Mouse (Mus musculus): ENCODE data around the gene Axin2. TPM values are rescaled to one million over a fixed set of nuclear protein-coding genes. Genes with fewer than 3 reads are reported as not detected.

The Axin2 gene
- polyA plus RNA-seq, 1 experiment from 2014 or later, result 0.47 TPM

DNA sequence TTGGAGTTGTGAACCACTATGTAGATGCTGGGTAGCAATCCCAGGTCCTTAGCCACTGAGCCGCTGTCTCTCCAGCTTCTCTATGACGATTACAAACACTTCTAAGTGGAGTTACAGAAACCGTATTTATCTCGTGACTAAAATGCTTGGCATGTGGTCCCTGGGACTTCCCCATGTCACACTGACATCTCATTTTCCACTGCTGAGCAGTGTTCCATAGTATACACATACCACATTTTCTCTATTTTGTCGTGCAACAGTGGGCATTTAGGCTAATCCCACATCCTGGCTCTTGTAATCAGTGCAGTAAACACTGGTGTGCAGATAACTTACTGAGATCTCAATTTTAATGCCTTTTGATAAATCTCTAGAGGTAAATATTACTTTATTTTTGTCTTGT is 32.2 kb downstream of the Axin2 start:
- 60% methylated on average over 5 of the region's 5 CpGs for WGBS (ENCODE audit: insufficient replicate concordance)

DNA sequence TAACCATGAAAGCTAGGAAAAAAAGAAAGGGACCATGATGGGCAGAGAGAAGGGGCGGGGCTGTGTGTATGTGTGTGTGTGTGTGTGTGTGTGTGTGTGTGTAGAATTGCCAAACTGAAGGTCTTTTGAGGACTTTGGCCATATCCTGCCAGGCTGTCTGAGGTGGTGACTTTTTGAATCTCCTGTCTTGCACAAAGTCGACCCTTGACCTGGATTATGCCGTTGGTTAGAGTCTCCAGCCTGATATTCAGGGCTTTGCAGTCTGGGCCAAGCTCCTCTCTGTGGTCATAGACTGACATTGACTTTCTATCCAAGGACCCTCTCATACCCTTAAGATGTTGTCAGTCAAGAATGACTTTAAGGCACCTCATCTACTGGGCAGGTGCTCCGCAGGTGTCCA is 35.8 kb downstream of the Axin2 start:
- no peak for DNase-seq
- H3K9me3 ChIP-seq (ENCODE audit: low read length), result no peaks in the 10 kb centered on the region
- H3K9ac ChIP-seq (replicated peaks), result no peak overlapping the region
- no peak overlapping the region for H3K4me2 ChIP-seq (ENCODE audit: low read depth, low read length)
- TF ChIP-seq CTCF (IDR thresholded peaks at IDR 0.05; ENCODE audit: low read depth), result no peak
- TF ChIP-seq EP300 (IDR thresholded peaks at IDR 0.05; ENCODE audit: low read depth), result no peak
- no peak overlapping the region for H3K27ac ChIP-seq (ENCODE audit: low read depth)
- H3K36me3 ChIP-seq (replicated peaks; ENCODE audit: insufficient read depth, low read length), result no peaks in the 10 kb centered on the region
- WGBS (ENCODE audit: insufficient replicate concordance), result 76% methylated on average over 4 of the region's 4 CpGs
- H3K27me3 ChIP-seq (ENCODE audit: insufficient read depth, low read length), result no peaks in the 10 kb centered on the region
- peak; percentile 49; the same call in 1 of the 2 replicates for ATAC-seq
- H3K4me1 ChIP-seq (ENCODE audit: insufficient read depth), result no peaks in the 10 kb centered on the region
- no peak overlapping the region for H3K4me3 ChIP-seq (ENCODE audit: low read depth, low read length)

More for the DNA sequence above, 32.2 kb downstream of the Axin2 start:
- no peaks in the 10 kb centered on the region for H3K36me3 ChIP-seq (replicated peaks; ENCODE audit: insufficient read depth, low read length)
- H3K9me3 ChIP-seq (ENCODE audit: low read length), result no peaks in the 10 kb centered on the region
- H3K4me3 ChIP-seq (ENCODE audit: low read depth, low read length), result no peak overlapping the region
- no peaks in the 10 kb centered on the region for H3K4me1 ChIP-seq (ENCODE audit: insufficient read depth)
- no peaks in the 10 kb centered on the region for H3K27me3 ChIP-seq (ENCODE audit: insufficient read depth, low read length)
- no peak overlapping the region for H3K4me2 ChIP-seq (ENCODE audit: low read depth, low read length)
- DNase-seq (no peak), ATAC-seq (no peak)
- TF ChIP-seq CTCF (IDR thresholded peaks at IDR 0.05; ENCODE audit: low read depth) (no peak), EP300 (IDR thresholded peaks at IDR 0.05; ENCODE audit: low read depth) (no peak)
- no peak overlapping the region for H3K9ac ChIP-seq (replicated peaks)
- H3K27ac ChIP-seq (ENCODE audit: low read depth), result no peak overlapping the region

DNA sequence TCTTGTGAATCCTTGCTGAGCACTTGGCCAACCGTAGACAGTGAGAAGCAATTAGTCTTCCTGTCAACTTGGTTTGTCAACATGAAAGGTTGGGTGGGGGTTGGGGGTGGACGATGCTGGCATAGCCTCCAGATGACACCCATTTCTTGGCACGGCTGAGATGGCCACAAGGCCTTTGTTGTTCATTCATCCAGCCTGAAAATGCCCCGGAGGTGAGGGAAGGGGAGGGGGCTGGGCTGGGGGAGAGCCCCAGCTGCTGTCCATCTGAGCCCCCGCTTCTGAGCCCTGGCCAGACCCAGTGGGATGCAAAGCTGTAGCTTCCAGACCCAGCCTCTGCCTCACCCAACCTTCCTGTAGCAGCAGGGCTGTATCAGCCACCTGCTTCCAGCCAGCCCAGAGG is 38.2 kb downstream of the Axin2 start:
- WGBS (ENCODE audit: insufficient replicate concordance), result 68% methylated on average over 5 of the region's 5 CpGs
- no peak overlapping the region for H3K27ac ChIP-seq (ENCODE audit: low read depth)
- no peaks in the 10 kb centered on the region for H3K27me3 ChIP-seq (ENCODE audit: insufficient read depth, low read length)

DNA sequence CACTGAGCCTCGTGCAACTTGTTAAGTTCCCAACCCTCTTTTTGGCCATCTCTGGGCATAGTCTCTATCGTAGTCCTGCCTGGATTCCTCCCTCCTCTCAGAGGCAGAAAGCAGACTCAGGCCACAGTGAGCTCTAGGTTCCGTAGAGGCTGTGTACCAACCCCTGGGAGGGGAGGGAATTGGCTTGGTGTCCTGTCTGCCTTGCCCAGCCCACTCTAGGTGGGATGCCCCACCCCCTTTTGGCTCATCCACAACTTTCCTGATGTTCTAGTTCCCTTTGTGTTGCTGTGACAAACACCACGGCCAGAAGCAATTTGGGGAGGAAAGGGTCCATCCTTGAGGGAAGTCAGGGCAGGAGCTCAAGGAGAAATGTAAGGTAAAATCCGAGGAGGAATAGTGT is 39.0 kb downstream of the Axin2 start:
- Histone ChIP-seq H3K4me2 (ENCODE audit: low read depth, low read length) (no peak overlapping the region), H3K36me3 (replicated peaks; ENCODE audit: insufficient read depth, low read length) (no peaks in the 10 kb centered on the region), H3K4me1 (ENCODE audit: insufficient read depth) (no peaks in the 10 kb centered on the region), H3K27ac (ENCODE audit: low read depth) (no peak overlapping the region), H3K9ac (replicated peaks) (no peak overlapping the region), H3K9me3 (ENCODE audit: low read length) (no peaks in the 10 kb centered on the region), H3K4me3 (ENCODE audit: low read depth, low read length) (no peak overlapping the region), H3K27me3 (ENCODE audit: insufficient read depth, low read length) (no peaks in the 10 kb centered on the region)
- no peak for DNase-seq
- ATAC-seq, result no peak
- TF ChIP-seq EP300 (IDR thresholded peaks at IDR 0.05; ENCODE audit: low read depth) (no peak), CTCF (IDR thresholded peaks at IDR 0.05; ENCODE audit: low read depth) (no peak)
- 61% methylated on average over 5 of the region's 5 CpGs for WGBS (ENCODE audit: insufficient replicate concordance)

More for the DNA sequence above, 38.2 kb downstream of the Axin2 start:
- no peaks in the 10 kb centered on the region for H3K36me3 ChIP-seq (replicated peaks; ENCODE audit: insufficient read depth, low read length)
- no peak for DNase-seq
- H3K9ac ChIP-seq (replicated peaks), result no peak overlapping the region
- H3K9me3 ChIP-seq (ENCODE audit: low read length), result no peaks in the 10 kb centered on the region
- H3K4me1 ChIP-seq (ENCODE audit: insufficient read depth), result no peaks in the 10 kb centered on the region
- H3K4me3 ChIP-seq (ENCODE audit: low read depth, low read length), result no peak overlapping the region
- ATAC-seq, result no peak
- H3K4me2 ChIP-seq (ENCODE audit: low read depth, low read length), result no peak overlapping the region
- TF ChIP-seq CTCF (IDR thresholded peaks at IDR 0.05; ENCODE audit: low read depth) (no peak), EP300 (IDR thresholded peaks at IDR 0.05; ENCODE audit: low read depth) (no peak)

DNA sequence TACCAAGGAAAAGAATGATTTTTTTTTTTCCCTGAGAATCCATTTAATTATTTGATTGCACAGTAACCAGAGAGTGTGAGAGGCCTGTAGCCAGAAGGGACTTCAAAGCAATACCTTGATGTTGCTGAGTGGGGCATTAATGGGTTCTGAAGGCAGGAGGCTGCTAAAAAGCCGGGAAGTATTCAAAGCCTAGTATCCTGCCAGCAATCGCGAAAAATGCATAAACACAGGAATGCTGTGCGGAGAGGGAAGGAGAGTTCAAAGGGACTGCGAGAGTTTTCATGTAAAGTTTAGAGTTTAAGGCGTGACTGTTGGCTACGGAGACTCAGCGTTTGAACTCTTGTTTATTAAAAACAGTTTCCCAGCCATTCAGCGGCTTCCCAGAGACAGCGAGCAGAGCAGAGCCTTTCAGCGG is 41.5 kb downstream of the Axin2 start:
- no peak for DNase-seq

DNA sequence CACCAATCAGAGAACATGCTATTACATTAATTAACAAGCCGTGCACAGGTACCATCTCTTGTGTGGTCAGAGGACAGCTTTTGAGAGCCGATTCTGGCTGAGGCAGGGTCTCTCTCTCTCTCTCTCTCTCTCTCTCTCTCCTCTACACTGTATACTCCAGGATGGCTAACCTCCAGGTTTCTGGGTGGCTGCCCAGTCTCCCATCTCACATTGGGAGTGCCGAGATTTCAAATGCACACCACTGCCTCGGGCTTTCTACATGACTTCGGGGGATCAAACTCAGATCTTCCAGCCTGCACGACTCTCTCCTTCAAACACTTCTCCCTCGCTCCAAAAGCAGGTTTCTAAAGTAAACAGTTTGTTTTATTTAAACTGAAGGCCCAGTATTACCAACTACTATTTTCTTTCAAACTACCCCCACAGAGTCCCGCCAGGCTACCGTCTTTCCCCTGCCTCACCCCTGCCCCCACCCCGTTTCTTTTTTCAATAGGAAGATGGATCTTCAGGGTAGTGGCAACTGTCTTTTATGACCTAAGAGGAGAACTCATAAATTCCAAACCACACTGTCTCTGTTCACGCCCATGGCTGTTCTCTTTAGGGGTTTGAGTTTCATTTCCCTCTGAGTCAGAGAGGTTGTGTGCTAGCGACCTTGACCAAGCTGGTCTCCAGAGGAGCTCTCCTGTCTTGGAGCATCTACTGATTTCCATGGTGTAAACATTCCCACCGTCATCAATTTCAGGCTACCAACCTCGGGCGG is 43.5 kb downstream of the Axin2 start:
- no peak for ATAC-seq
- DNase-seq, result no peak

More for the DNA sequence above, 41.5 kb downstream of the Axin2 start:
- no peaks in the 10 kb centered on the region for H3K4me1 ChIP-seq (ENCODE audit: insufficient read depth)
- H3K27ac ChIP-seq (ENCODE audit: low read depth), result no peak overlapping the region
- no peak overlapping the region for H3K4me3 ChIP-seq (ENCODE audit: low read depth, low read length)
- H3K27me3 ChIP-seq (ENCODE audit: insufficient read depth, low read length), result no peaks in the 10 kb centered on the region
- no peak overlapping the region for H3K4me2 ChIP-seq (ENCODE audit: low read depth, low read length)
- TF ChIP-seq EP300 (IDR thresholded peaks at IDR 0.05; ENCODE audit: low read depth), result no peak
- no peak for TF ChIP-seq CTCF (IDR thresholded peaks at IDR 0.05; ENCODE audit: low read depth)
- H3K36me3 ChIP-seq (replicated peaks; ENCODE audit: insufficient read depth, low read length), result no peaks in the 10 kb centered on the region
- H3K9me3 ChIP-seq (ENCODE audit: low read length), result no peaks in the 10 kb centered on the region
- 15% methylated on average over 11 of the region's 11 CpGs for WGBS (ENCODE audit: insufficient replicate concordance)
- no peak overlapping the region for H3K9ac ChIP-seq (replicated peaks)
- no peak for ATAC-seq

More for the DNA sequence above, 43.5 kb downstream of the Axin2 start:
- Histone ChIP-seq H3K36me3 (replicated peaks; ENCODE audit: insufficient read depth, low read length) (no peaks in the 10 kb centered on the region), H3K4me1 (ENCODE audit: insufficient read depth) (no peaks in the 10 kb centered on the region), H3K4me3 (ENCODE audit: low read depth, low read length) (no peak overlapping the region), H3K4me2 (ENCODE audit: low read depth, low read length) (no peak overlapping the region), H3K9me3 (ENCODE audit: low read length) (no peaks in the 10 kb centered on the region), H3K27me3 (ENCODE audit: insufficient read depth, low read length) (no peaks in the 10 kb centered on the region), H3K27ac (ENCODE audit: low read depth) (no peak overlapping the region), H3K9ac (replicated peaks) (no peak overlapping the region)
- no peak for TF ChIP-seq CTCF (IDR thresholded peaks at IDR 0.05; ENCODE audit: low read depth)
- TF ChIP-seq EP300 (IDR thresholded peaks at IDR 0.05; ENCODE audit: low read depth), result no peak
- WGBS (ENCODE audit: insufficient replicate concordance), result 62% methylated on average over 15 of the region's 15 CpGs

Data from liver, postnatal 0 days (tissue).